Mouse (Mus musculus) thymus, postnatal 14 days (tissue): Measurements from ENCODE around the gene Cbln3.
A peak's percentile ranks its signal among the peaks of the same experiment; 100 is the strongest.

Experiments used
- DNase-seq: peaks from one replicate; pipeline ENCODE4 v3.0.0; 2021

Gene Cbln3

GRCm38 (mm10) chr14:55879623-55880022 lies 4.6 kb downstream of the Cbln3 start:
- DNase-seq: peak; percentile 85

- DNase-seq: no peak
Observed at GRCm38 (mm10) chr14:55878316-55878940, 5.8 kb downstream of the Cbln3 start.

- no peak for DNase-seq
Observed at GRCm38 (mm10) chr14:55877469-55878315, 6.5 kb downstream of the Cbln3 start.

GRCm38 (mm10) chr14:55873714-55874683 lies 10.2 kb downstream of the Cbln3 start:
- DNase-seq: peak; percentile 76

GRCm38 (mm10) chr14:55873242-55873713 lies 10.9 kb downstream of the Cbln3 start:
- DNase-seq: no peak

- DNase-seq: no peak
Observed at GRCm38 (mm10) chr14:55872551-55872950, 11.6 kb downstream of the Cbln3 start.

- DNase-seq: no peak
Observed at GRCm38 (mm10) chr14:55872039-55872438, 12.2 kb downstream of the Cbln3 start.

- DNase-seq: no peak
Observed at GRCm38 (mm10) chr14:55869538-55869937, 14.7 kb downstream of the Cbln3 start.

- DNase-seq: no peak
Observed at GRCm38 (mm10) chr14:55868230-55869026, 15.8 kb downstream of the Cbln3 start.

GRCm38 (mm10) chr14:55866962-55867361 lies 17.2 kb downstream of the Cbln3 start:
- DNase-seq: no peak

GRCm38 (mm10) chr14:55863773-55864172 lies 20.4 kb downstream of the Cbln3 start:
- DNase-seq: peak; percentile 77

- no peak for DNase-seq
Observed at GRCm38 (mm10) chr14:55862970-55863369, 21.2 kb downstream of the Cbln3 start.

- no peak for DNase-seq
Observed at GRCm38 (mm10) chr14:55862186-55862585, 22.0 kb downstream of the Cbln3 start.

GRCm38 (mm10) chr14:55857588-55857987 lies 26.6 kb downstream of the Cbln3 start:
- no peak for DNase-seq

GRCm38 (mm10) chr14:55855101-55855561 lies 29.1 kb downstream of the Cbln3 start:
- DNase-seq: peak; percentile 54

GRCm38 (mm10) chr14:55854406-55855100 lies 29.6 kb downstream of the Cbln3 start:
- no peak for DNase-seq

GRCm38 (mm10) chr14:55853621-55854285 lies 30.4 kb downstream of the Cbln3 start, which contains the start of gene Nynrin:
Nynrin (plus strand) TSS chr14:55854010.
- peak; percentile 87 for DNase-seq

GRCm38 (mm10) chr14:55852646-55853551 lies 31.3 kb downstream of the Cbln3 start:
- DNase-seq: peak; percentile 35

GRCm38 (mm10) chr14:55850885-55851284 lies 33.3 kb downstream of the Cbln3 start:
- DNase-seq: no peak
